Mouse (Mus musculus) CH12.LX (cell line): ENCODE results near the gene Fam166a. TPM values are rescaled to one million over a fixed set of nuclear protein-coding genes. Genes with fewer than 3 reads are reported as not detected.

Source experiments
- DNase-seq: peaks from one replicate; pipeline ENCODE4 v3.0.0-alpha.2; 2013; ENCODE audit errors: extremely low read depth
- H3K27ac ChIP-seq: 2 replicates; pipeline ENCODE4 v1.5.1; 2012; ENCODE audit warnings: low read depth, mild to moderate bottlenecking, control low read depth, moderate library complexity; ENCODE audit not compliant: insufficient read depth
- H3K27me3 ChIP-seq: replicated peaks from 2 replicates; pipeline ENCODE3; 2012; ENCODE audit warnings: inconsistent platforms
- H3K36me3 ChIP-seq, 2 experiments: replicated peaks in 1 of 2; 2 replicates each; pipeline versions ENCODE3 to v1.6.1; 2012; ENCODE audit warnings: inconsistent platforms in 1 of 2, low read length in 1 of 2, mild to moderate bottlenecking in 1 of 2, mixed read lengths in 1 of 2, moderate library complexity in 1 of 2; ENCODE audit not compliant: control insufficient read depth in 1 of 2, insufficient read depth in 1 of 2
- H3K4me1 ChIP-seq, 2 experiments: 2 replicates each; pipeline ENCODE4 v1.6.1; 2012; ENCODE audit warnings: inconsistent platforms in 1 of 2, moderate library complexity in 1 of 2; ENCODE audit not compliant: insufficient read depth in 2 of 2, control insufficient read depth in 1 of 2
- H3K4me2 ChIP-seq: 2 replicates; pipeline ENCODE4 v1.6.1; 2012; ENCODE audit warnings: low read depth, mild to moderate bottlenecking, control low read depth; ENCODE audit not compliant: poor library complexity, insufficient read depth, severe bottlenecking
- H3K4me3 ChIP-seq, 3 experiments: fragments of 150-350 bp in 1 of 3; sonication (generic) in 1 of 3; replicated peaks in 1 of 3; 2 replicates each; pipeline versions ENCODE3 to v1.5.1; 2011 to 2012; ENCODE audit warnings: low read depth in 2 of 3, low read length in 2 of 3, mild to moderate bottlenecking in 2 of 3, moderate library complexity in 2 of 3, control low read depth in 1 of 3, improper control_type of control experiment in 1 of 3, inconsistent platforms in 1 of 3, mixed read lengths in 1 of 3; ENCODE audit not compliant: poor library complexity in 1 of 3
- H3K79me2 ChIP-seq: replicated peaks from 2 replicates; pipeline ENCODE4 v1.6.1; 2012; ENCODE audit warnings: mild to moderate bottlenecking, moderate library complexity; ENCODE audit not compliant: control insufficient read depth, poor library complexity, insufficient read depth, severe bottlenecking; ENCODE audit errors: extremely low read depth
- H3K9ac ChIP-seq: 2 replicates; pipeline ENCODE4 v1.6.1; 2012; ENCODE audit warnings: low read depth, mild to moderate bottlenecking, control low read depth, moderate library complexity; ENCODE audit not compliant: insufficient read depth
- H3K9me3 ChIP-seq: replicated peaks from 2 replicates; pipeline ENCODE3; 2012; ENCODE audit warnings: low read length, inconsistent platforms, mixed read lengths
- CHD1 ChIP-seq: IDR thresholded peaks from 2 replicates; pipeline ENCODE4 v1.6.1; 2012; ENCODE audit warnings: low read depth, low read length, improper control_type of control experiment, inconsistent platforms
- CHD2 ChIP-seq: IDR thresholded peaks from 2 replicates; pipeline ENCODE4 v1.6.1; 2011; ENCODE audit warnings: low read length, improper control_type of control experiment
- EP300 ChIP-seq: IDR thresholded peaks from 2 replicates; pipeline ENCODE4 v1.6.1; 2011; ENCODE audit warnings: low read length, improper control_type of control experiment
- NELFE ChIP-seq: IDR thresholded peaks from 2 replicates; pipeline ENCODE4 v1.6.1; 2011; ENCODE audit warnings: low read depth, low read length, improper control_type of control experiment
- RAD21 ChIP-seq: IDR thresholded peaks from 2 replicates; pipeline ENCODE4 v1.6.1; 2011; ENCODE audit warnings: low read depth, mild to moderate bottlenecking, low read length, improper control_type of control experiment, moderate library complexity
- dilution Hi-C: fragments of 300-500 bp; cut with MboI; formaldehyde crosslinking; loops from 2 replicates; pipeline ENCODE4 v1.14.3; 2020; ENCODE audit warnings: low sequenced_read_pairs; ENCODE audit not compliant: extremely low pct_unique_long_range_greater_than_20kb, extremely low pct_ligation_motif_present
- in situ Hi-C: fragments of 300-500 bp; cut with MboI; formaldehyde crosslinking; loops from 3 replicates; pipeline ENCODE4 v1.14.3; 2019; ENCODE audit warnings: low sequenced_read_pairs, low pct_ligation_motif_present, low pct_unique_long_range_greater_than_20kb, mixed read lengths
- polyA plus RNA-seq: library from polyadenylated mRNA; unstranded; fragments of >175 nt; gene quantifications from 2 replicates; pipeline ENCODE4 v1.2.1, GENCODE M21; 2012; ENCODE audit warnings: low read depth; ENCODE audit not compliant: insufficient read length
- total RNA-seq, 2 experiments: library from RNA; depleted of rRNA; stranded (reverse); fragments of 300-350 nt in 1 of 2; fragments of >200 nt in 1 of 2; gene quantifications; 2 replicates each; pipeline ENCODE4 v1.2.3; 2012 to 2014

Gene Fam166a
- total RNA-seq (2012; rRNA removed) (0.38 and 0.42 TPM in 2 replicates), total RNA-seq (2014; rRNA removed) (not detected in 2 replicates), polyA plus RNA-seq (23.4 and 35.0 TPM in 2 replicates)

DNA sequence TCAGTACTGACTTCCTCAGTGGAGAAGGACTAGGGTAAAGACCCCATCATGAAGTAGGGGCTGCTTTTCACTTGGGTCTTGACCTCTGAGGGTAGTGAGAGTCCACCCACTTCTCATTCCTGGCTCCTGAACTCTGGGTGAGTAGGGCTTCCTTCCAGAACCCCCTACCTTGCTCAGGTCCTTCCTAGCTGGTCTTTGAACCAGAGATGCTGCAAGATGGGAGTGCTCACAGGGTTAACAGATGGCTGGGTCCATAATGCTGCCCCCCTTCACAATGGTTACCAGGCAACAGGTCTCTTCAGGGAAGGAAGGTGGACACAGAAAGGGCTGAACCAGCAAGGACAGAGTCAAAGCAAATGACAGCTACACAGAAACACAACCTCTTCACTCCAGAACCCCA is at the start of gene Fam166a:
Fam166a (plus strand) TSS at position 301 of the 400 bp plus-strand sequence.
- H3K4me3 ChIP-seq = no peak within 1 kb of the TSS
- H3K36me3 ChIP-seq = peaks cover 17 to 21% of the 10 kb centered on the region in 2 experiments
- H3K4me2 ChIP-seq = no peak within 1 kb of the TSS
- H3K27ac ChIP-seq = no peak within 1 kb of the TSS
- no peaks in the 10 kb centered on the region for H3K9me3 ChIP-seq
- DNase-seq = no peak
- H3K79me2 ChIP-seq = peaks cover 5% of the 10 kb centered on the region
- dilution Hi-C loops (no loop called here), in situ Hi-C loops (no loop called here)
- H3K9ac ChIP-seq = no peak within 1 kb of the TSS
- H3K4me1 ChIP-seq = peaks cover 11 to 13% of the 10 kb centered on the region in 2 experiments; a peak in 3 of 4 replicates
- H3K27me3 ChIP-seq = peaks cover 4% of the 10 kb centered on the region
- no peak for TF ChIP-seq EP300
- TF ChIP-seq, all 38 proteins: peak for 0

DNA sequence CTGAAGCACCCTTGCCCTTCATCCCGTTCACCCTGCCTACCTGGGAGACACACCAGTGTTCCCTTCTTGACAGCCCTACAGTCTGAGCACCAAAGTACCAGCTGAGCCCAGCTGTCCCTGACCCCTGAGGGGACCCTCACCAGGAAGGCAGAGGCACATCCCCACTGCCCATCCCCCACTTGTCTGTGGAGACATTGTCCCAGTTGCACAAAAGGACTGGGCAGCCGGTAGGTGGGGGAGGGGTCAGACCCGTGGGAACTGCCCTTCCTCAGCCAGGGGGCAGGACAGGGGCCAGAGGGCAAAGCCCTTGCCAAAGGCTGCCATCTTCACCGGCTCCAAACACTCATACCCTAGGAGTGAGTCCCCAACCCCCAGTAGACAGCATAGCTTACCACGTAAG is 48.8 kb upstream of the Fam166a start:
- in situ Hi-C loops (no loop called here), dilution Hi-C loops (no loop called here)
- no peaks in the 10 kb centered on the region for H3K36me3 ChIP-seq
- peaks cover 13 to 26% of the 10 kb centered on the region in 2 experiments for H3K4me1 ChIP-seq
- no peaks in the 10 kb centered on the region for H3K79me2 ChIP-seq
- no peak overlapping the region for H3K27ac ChIP-seq
- peaks cover 15% of the 10 kb centered on the region for H3K27me3 ChIP-seq
- no peak overlapping the region for H3K9ac ChIP-seq
- H3K4me3 ChIP-seq = no peak overlapping the region
- no peak overlapping the region for H3K4me2 ChIP-seq
- TF ChIP-seq NELFE (no peak), CHD2 (0 out of 2 replicates have a peak, but pooled peaks have one; percentile 7), RAD21 (no peak)
- TF ChIP-seq, all 38 proteins: peak for 1
- no peak for DNase-seq
- H3K9me3 ChIP-seq = no peaks in the 10 kb centered on the region

DNA sequence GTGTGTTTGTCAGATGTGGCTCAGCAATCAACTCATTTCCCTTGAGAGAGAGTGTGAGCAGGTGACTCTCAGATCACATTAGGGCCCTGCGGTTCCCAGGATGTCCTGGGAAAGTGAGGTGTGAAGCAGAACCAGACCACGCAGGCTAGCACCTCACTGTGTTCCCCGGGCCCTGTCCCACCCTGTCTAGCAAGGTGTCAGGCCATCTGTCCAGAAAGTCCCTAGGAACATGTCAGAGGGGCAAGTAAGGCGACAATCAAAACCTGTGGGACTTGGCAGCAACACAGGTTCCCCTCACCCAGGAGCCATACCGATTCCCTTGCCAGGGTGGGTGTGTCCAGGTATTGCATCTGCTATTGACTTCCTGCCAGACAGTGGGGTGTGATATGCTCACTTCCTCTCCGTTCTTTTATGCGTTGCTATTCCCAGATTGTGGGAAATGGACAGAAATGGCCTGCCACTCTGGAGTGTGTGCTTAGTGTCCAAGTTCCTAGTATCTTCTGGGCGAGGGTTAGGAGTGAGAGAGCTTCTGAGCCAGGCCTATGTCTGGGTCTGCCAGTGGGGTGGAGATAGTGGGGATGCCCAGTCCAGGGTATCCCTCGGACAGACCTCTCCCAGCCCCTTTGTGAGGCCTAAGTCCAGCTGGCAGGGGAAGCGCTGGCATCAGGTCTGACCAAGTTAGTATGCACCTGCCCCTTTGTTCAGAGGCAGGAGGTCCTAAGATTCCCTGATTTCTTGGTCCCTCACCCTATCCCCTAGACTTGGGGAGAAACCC is 48.0 kb upstream of the Fam166a start:
- peaks cover 22% of the 10 kb centered on the region for H3K27me3 ChIP-seq
- no peak for TF ChIP-seq CHD1
- 0 out of 2 replicates have a peak, but pooled peaks have one; percentile 4 for TF ChIP-seq EP300
- in situ Hi-C loops = no loop called here
- H3K27ac ChIP-seq = no peak overlapping the region
- H3K4me1 ChIP-seq = peaks cover 15 to 26% of the 10 kb centered on the region in 2 experiments
- H3K36me3 ChIP-seq = no peaks in the 10 kb centered on the region
- H3K4me3 ChIP-seq = no peak overlapping the region
- no peaks in the 10 kb centered on the region for H3K9me3 ChIP-seq
- no peak for DNase-seq
- no peak overlapping the region for H3K9ac ChIP-seq
- dilution Hi-C loops = no loop called here
- H3K79me2 ChIP-seq = no peaks in the 10 kb centered on the region
- no peak overlapping the region for H3K4me2 ChIP-seq
